Mouse (Mus musculus) midbrain, embryonic 15.5 days (tissue): ENCODE data around the gene Patj. TPM values are rescaled to one million over a fixed set of nuclear protein-coding genes. Genes with fewer than 3 reads are reported as not detected.
"Not testable (repeated sequence)": the region's sequence is repeated elsewhere in the genome, so short reads cannot be mapped to it uniquely, and the experiment has no call there.

Source experiments
- ATAC-seq: fragments of 200-750 bp; cut with Nextera tagmentation; replicated peaks from 2 replicates; pipeline ENCODE4 v1.8.0; 2017; ENCODE audit warnings: moderate TSS enrichment
- H3K27ac ChIP-seq: fragments of 300-500 bp; sonication (generic); 2 replicates; pipeline ENCODE4 v1.5.1; 2015; ENCODE audit warnings: mild to moderate bottlenecking, inconsistent platforms
- H3K27me3 ChIP-seq: fragments of 300-500 bp; sonication (generic); replicated peaks from 2 replicates; pipeline ENCODE4 v1.6.1; 2015; ENCODE audit warnings: inconsistent platforms
- H3K36me3 ChIP-seq: fragments of 300-500 bp; sonication (generic); replicated peaks from 2 replicates; pipeline ENCODE4 v1.6.1; 2015; ENCODE audit warnings: inconsistent platforms
- H3K4me1 ChIP-seq: fragments of 300-500 bp; sonication (generic); 2 replicates; pipeline ENCODE4 v1.6.1; 2015; ENCODE audit warnings: inconsistent platforms
- H3K4me2 ChIP-seq: fragments of 300-500 bp; sonication (generic); 2 replicates; pipeline ENCODE4 v1.6.1; 2015; ENCODE audit warnings: inconsistent platforms, mild to moderate bottlenecking, moderate library complexity
- H3K4me3 ChIP-seq: fragments of 300-500 bp; sonication (generic); 2 replicates; pipeline ENCODE4 v1.5.1; 2015; ENCODE audit warnings: mild to moderate bottlenecking, inconsistent platforms
- H3K9ac ChIP-seq: fragments of 300-500 bp; sonication (generic); 2 replicates; pipeline ENCODE4 v1.6.1; 2015; ENCODE audit warnings: mild to moderate bottlenecking, inconsistent platforms
- H3K9me3 ChIP-seq: fragments of 300-500 bp; sonication (generic); 2 replicates; pipeline ENCODE4 v1.6.1; 2016; ENCODE audit warnings: inconsistent platforms
- WGBS: fragments of 180-500 bp; shearing (Covaris S2); methylation state at CpG from one replicate; pipeline ENCODE4 v1.1.7; 2015; ENCODE audit warnings: mixed read lengths; 5-methylcytosine and 5-hydroxymethylcytosine counted together
- polyA plus RNA-seq: library from polyadenylated mRNA; unstranded; fragments of >200 nt; fragmentation: Nextera tagmentation; extraction: Ambion mirVana; gene quantifications from 2 replicates; pipeline ENCODE4 v1.2.1, GENCODE M21; 2015

Patj gene
- polyA plus RNA-seq, 1 experiment from 2014 or later, result 9.5 TPM

DNA sequence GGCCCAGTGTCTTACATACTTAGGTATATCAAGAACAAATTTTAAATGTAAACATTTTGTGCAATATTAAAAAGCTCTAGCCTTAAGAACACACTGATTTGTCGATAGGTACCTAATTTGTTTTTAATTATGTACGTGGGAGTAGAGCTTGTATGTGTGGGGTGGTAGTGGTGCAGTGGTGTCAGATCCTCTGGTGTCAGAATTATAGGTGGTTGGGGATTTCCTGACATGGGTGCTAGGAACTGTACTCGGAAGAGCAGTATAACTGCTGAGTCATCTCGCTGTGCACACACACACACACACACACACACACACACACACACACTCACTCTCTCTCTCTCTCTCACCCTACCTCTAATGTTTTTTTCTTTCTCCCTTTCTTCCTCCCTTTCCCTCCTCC is 12.9 kb downstream of the Patj start:
- no peaks in the 10 kb centered on the region for H3K4me1 ChIP-seq
- no peak overlapping the region for H3K27ac ChIP-seq
- H3K9ac ChIP-seq, result no peak overlapping the region
- WGBS, result 97% methylated on average over 4 of the region's 4 CpGs
- no peak overlapping the region for H3K4me2 ChIP-seq
- H3K27me3 ChIP-seq, result no peaks in the 10 kb centered on the region
- H3K9me3 ChIP-seq, result no peaks in the 10 kb centered on the region
- H3K36me3 ChIP-seq, result no peaks in the 10 kb centered on the region
- no peak for ATAC-seq
- no peak overlapping the region for H3K4me3 ChIP-seq

DNA sequence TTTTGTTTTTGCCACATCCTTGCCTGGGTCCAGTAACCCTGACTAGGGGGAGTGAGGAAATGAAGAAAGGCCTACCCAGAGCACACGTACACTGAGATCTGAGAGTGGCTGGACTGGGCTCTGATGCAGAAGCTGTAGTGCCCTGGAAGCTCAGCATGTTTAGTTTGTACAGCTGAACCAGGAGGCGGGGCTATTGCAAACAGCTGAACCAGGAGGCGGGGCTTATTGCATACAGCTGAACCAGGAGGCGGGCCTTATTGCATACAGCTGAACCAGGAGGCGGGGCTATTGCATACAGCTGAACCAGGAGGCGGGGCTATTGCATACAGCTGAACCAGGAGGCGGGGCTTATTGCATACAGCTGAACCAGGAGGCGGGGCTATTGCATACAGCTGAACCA is 19.6 kb downstream of the Patj start:
- H3K27me3 ChIP-seq, ATAC-seq: not testable (repeated sequence)
- WGBS, result 99% methylated on average over 8 of the region's 8 CpGs

DNA sequence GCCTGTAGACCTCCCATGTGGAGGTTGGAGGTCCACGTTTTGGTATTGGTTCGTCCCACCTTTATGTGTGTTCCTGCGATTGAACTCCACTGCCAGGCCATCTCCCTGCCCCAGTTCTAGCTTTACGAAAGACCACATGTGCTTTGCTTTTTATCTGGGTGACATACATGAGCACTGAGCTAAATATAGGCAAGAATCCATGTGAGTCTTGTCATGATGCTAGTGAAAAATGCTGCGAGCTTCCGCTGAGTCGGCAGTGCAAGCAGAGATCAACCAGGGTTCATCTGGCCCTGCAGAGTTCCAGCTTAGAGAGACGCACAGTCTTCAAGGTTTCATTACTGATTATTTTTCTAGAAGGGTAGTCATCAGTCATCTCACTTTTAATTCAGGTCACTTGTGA is 32.8 kb downstream of the Patj start:
- Histone ChIP-seq H3K4me3 (no peak overlapping the region), H3K9ac (no peak overlapping the region), H3K4me1 (no peaks in the 10 kb centered on the region), H3K36me3 (no peaks in the 10 kb centered on the region; the same call in 1 of the 2 replicates), H3K9me3 (no peaks in the 10 kb centered on the region), H3K27ac (no peak overlapping the region), H3K4me2 (no peak overlapping the region), H3K27me3 (no peaks in the 10 kb centered on the region)
- 87% methylated on average over 8 of the region's 8 CpGs for WGBS
- no peak for ATAC-seq

More for the DNA sequence above, 19.6 kb downstream of the Patj start:
- not testable (repeated sequence) for H3K36me3 ChIP-seq, H3K4me1 ChIP-seq, H3K4me2 ChIP-seq, H3K9ac ChIP-seq, H3K27ac ChIP-seq, H3K9me3 ChIP-seq, H3K4me3 ChIP-seq

DNA sequence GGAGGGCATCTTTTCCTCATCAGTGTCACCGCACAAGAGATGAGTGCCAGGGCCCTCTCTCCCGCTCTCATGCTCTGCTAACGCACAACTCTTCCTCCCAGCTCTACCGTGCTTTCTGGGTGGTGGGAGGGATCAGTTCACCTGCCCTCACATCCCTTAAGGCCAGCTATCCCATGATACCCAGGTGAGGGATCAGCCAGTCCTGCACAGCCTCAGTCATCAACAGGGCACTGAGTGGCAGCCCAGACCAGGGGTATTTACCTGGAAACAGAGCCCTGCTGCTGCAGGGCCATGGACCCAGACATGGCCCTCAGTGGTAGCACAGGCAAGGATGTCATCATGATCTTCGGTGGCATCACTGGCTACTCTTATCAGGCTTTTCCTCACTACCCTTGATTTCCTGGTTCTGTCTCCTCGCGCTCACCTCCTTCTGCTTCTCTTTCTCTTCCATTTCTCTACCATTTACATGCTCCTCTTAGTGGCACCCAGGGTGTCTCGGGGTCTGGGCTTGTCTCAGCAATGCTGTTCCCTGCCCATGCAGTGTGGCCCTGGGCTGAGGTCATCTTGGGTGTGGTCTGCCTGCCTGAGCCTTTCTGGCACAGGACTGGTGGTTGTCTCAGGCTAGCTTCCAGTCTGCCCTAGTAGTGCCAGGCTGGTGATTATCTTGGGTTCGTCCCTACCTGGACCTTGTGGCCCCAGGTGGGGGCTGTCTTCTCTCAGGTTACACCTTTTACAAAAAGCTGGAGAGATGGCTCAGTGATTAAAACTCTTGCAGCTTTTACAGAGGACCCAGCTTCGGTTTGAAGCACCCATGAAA is 40.3 kb downstream of the Patj start:
- Histone ChIP-seq H3K4me3 (no peak overlapping the region), H3K27ac (no peak overlapping the region), H3K9me3 (no peaks in the 10 kb centered on the region), H3K36me3 (no peaks in the 10 kb centered on the region), H3K9ac (no peak overlapping the region), H3K4me1 (no peaks in the 10 kb centered on the region), H3K27me3 (no peaks in the 10 kb centered on the region), H3K4me2 (no peak overlapping the region)
- 91% methylated on average over 10 of the region's 10 CpGs for WGBS
- ATAC-seq, result no peak

DNA sequence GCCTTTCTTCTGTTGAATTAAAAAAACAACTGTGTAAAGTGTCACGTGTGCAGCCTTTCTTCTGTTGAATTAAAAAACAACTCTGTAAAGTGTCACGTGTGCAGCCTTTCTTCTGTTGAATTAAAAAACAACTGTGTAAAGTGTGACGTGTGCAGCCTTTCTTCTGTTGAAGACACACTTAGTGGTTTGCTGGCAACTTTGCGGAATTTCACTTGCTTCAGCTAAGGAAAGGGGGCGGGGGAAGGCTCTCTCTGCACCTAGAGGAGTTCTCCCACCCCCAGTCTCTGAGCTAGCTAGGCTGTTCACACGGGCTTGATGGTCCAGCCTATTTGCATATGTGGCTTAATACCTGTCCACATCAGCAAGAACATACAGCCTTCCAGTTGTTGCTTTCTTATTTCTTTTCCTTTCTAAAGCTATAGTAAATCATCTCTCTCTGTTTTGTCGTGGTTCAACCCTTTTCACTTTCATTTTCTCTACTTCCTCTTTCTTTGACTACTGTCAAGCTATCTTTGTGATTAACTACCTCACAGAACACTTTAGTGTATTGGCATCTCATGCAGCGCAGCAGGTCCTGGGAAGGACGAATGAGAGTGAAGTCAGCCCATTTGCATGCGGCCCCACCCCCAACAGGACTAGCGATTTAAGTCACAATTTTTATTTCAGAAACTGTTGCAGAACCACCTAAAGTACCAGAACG is 41.2 kb downstream of the Patj start:
- no peak overlapping the region for H3K4me3 ChIP-seq
- no peak overlapping the region for H3K4me2 ChIP-seq
- no peaks in the 10 kb centered on the region for H3K4me1 ChIP-seq
- no peaks in the 10 kb centered on the region for H3K27me3 ChIP-seq
- no peak for ATAC-seq
- H3K9ac ChIP-seq, result no peak overlapping the region
- H3K9me3 ChIP-seq, result no peaks in the 10 kb centered on the region
- H3K27ac ChIP-seq, result no peak overlapping the region
- H3K36me3 ChIP-seq, result no peaks in the 10 kb centered on the region
- 74% methylated on average over 12 of the region's 12 CpGs for WGBS

DNA sequence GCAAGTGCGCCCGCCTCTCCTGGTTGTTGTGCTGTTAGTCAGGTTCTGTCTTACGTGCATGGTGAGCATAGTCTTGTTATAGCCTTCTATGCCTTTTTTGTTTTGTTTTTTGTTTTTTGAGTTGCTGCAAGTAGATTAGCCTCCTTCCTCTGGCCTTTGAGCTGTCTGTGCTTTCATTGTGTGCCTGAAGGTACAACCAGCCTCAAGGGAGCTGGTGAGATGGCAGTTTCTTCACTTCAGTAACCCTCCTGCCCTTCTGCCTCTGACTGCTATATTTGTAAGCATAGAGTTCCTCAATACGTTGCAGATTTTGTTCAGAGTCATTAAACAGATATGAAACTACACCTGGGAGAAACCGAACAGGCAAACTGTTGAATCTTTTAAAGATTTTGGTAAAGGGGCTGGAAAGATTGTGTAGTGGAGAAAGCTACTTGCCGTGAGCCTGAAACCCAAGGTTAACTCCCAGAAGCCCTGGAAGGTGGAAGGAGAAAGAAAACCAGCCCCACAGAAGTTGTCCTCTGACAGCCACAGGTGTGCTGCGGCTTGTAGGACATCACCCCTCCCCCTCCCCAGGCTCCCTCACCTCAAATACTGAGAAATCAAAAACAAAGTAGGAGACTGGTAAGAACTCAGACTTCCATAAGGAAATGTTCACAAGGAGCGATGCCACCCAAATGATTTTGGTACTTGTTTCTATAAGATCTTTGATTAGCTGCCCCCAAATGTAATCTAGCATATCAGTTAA is 43.8 kb downstream of the Patj start:
- 83% methylated on average over 8 of the region's 8 CpGs for WGBS
- no peaks in the 10 kb centered on the region for H3K4me1 ChIP-seq
- H3K27ac ChIP-seq, result no peak overlapping the region
- H3K36me3 ChIP-seq, result no peaks in the 10 kb centered on the region
- no peaks in the 10 kb centered on the region for H3K9me3 ChIP-seq
- no peak for ATAC-seq
- no peak overlapping the region for H3K4me3 ChIP-seq
- no peak overlapping the region for H3K4me2 ChIP-seq
- H3K9ac ChIP-seq, result no peak overlapping the region
- H3K27me3 ChIP-seq, result no peaks in the 10 kb centered on the region

DNA sequence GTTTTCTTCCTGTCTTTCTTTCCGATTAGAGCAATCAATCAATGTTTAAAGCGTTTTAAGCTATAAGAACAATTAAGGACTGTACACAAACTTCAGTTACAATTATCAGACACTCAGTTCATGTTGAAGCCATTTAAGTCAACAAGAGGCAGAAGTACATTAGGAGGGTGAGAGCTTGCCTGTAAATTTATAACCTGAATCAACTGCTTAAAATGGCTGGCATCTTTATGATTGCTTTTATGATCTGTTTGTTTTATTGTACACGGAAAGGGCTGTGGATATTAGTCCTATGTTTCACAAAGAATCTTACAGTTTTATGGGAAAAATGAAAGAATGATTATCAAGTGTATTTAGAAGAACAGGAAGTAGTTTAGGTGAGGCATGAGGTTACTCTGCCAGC is 45.7 kb downstream of the Patj start:
- H3K9ac ChIP-seq, result no peak overlapping the region
- ATAC-seq, result no peak
- no peaks in the 10 kb centered on the region for H3K4me1 ChIP-seq
- no peaks in the 10 kb centered on the region for H3K36me3 ChIP-seq
- H3K9me3 ChIP-seq, result no peaks in the 10 kb centered on the region
- H3K4me2 ChIP-seq, result no peak overlapping the region
- WGBS, result 89% methylated on average over 3 of the region's 3 CpGs
- no peak overlapping the region for H3K4me3 ChIP-seq
- no peak overlapping the region for H3K27ac ChIP-seq
- no peaks in the 10 kb centered on the region for H3K27me3 ChIP-seq

DNA sequence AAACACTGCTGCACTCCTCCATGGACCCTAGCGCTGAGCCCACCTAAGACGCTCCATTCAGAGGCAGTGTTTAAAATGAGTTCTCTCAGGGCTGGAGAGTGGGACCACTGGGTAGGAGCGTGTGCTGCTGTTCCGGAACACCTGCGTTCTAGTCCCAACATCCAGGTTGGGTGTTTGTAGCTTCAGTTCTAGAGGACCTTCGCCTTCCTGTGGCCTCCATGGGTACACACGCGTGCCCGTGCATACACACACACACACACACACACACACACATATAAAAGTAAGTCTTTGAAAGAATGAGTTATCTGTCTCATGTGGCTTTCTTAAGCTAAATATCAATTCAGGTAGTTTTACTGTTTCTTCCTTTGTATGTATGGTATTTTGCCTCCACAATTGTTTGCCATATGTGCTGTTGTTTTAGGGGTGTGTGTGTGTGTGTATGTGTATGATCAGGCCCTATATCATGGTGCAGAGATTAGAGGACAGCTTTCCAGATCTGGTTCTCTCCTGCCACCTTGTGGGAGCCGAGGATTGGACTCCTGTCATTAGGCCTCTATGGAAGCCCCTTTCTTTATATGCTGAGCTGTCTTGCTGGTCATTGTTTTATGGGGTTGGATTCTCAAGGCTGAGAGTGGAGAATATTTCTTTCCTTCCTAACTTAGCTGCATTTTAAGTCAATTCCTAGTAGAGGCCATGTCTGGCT is 49.0 kb downstream of the Patj start:
- Histone ChIP-seq H3K9me3 (no peaks in the 10 kb centered on the region), H3K27ac (no peak overlapping the region), H3K36me3 (no peaks in the 10 kb centered on the region), H3K4me2 (no peak overlapping the region), H3K4me1 (no peaks in the 10 kb centered on the region), H3K27me3 (no peaks in the 10 kb centered on the region), H3K9ac (no peak overlapping the region), H3K4me3 (no peak overlapping the region)
- ATAC-seq, result peak; percentile 96
- 86% methylated on average over 10 of the region's 10 CpGs for WGBS

DNA sequence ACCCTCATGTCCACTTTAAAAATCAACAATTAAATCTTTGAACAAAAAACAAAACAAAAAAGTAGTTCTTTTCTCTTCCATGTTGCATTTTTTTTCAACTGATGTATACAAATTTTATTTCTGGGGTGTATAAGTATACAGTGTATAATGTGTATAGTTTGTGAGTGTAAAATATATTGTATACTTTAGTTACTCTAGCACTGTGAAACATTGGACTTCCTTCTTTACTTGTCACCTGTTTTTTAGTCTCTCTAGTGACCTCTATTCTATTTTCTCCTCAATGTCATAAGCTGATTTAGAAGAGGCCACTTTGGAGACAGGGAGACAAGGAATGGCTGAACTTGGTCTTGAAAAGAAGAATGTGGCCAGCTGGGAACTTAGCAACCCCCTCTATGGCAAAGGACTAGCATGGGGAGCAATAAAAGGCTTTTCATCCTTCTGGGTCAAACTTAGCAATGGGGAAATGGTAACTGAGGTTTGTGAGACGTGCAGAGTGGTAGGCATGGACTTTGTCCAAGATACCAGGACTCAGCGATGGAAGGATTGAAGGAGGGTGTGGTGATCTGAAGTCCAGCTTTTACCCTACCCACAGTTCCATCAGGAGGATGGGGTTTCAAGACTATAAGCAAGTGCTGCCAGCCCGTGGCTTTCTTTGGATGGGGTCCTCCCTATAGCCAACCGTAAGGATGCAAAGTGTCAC is 54.1 kb downstream of the Patj start:
- ATAC-seq, result no peak
- H3K36me3 ChIP-seq, result no peaks in the 10 kb centered on the region
- H3K9me3 ChIP-seq, result no peaks in the 10 kb centered on the region
- no peaks in the 10 kb centered on the region for H3K27me3 ChIP-seq
- H3K4me3 ChIP-seq, result no peak overlapping the region
- H3K4me2 ChIP-seq, result no peak overlapping the region
- no peak overlapping the region for H3K9ac ChIP-seq
- H3K4me1 ChIP-seq, result no peaks in the 10 kb centered on the region
- 84% methylated on average over 4 of the region's 4 CpGs for WGBS
- H3K27ac ChIP-seq, result no peak overlapping the region

DNA sequence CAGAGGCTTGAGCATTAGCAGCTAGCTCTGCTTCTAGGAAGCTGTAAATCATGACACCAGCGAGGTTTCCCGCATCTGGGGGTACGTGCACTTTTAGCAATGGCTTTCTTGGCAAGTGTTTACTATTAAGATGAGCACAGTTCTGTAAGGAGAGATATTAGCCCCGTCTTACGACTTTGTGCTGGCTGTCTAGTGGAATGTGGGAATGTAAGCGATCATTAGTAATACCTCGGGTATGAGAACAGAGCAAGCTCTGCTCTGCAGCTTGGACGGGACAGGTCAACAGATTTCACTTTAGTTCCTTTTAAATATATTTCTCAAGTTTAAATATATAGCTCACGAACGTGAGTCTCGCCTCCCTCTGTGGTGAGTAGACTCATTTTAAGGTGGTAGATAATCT is 54.7 kb downstream of the Patj start:
- WGBS, result 93% methylated on average over 11 of the region's 11 CpGs
- no peak overlapping the region for H3K9ac ChIP-seq
- no peak overlapping the region for H3K27ac ChIP-seq
- H3K4me3 ChIP-seq, result no peak overlapping the region
- no peak overlapping the region for H3K4me2 ChIP-seq
- ATAC-seq, result no peak
- no peaks in the 10 kb centered on the region for H3K27me3 ChIP-seq
- H3K36me3 ChIP-seq, result no peaks in the 10 kb centered on the region
- no peaks in the 10 kb centered on the region for H3K9me3 ChIP-seq
- H3K4me1 ChIP-seq, result no peaks in the 10 kb centered on the region

DNA sequence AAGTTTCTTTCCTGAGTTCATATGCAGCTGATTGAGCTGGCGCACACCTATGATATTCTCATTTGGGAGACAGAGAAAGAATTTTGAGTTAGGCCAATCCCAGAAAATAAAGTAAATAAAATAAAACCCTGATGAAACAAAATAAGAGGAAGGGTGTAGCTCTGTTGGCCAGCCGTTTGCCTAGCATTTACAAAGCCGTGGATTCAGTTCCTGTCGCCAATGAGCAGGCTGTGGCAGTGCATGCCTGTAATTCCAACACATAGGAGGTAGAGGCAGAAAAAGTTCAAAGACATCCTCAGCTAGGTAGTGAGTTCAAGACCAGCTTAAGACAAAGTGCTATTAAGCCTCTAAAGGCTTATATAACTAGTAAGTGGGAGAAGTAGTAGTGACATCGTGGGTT is 55.2 kb downstream of the Patj start:
- Histone ChIP-seq H3K4me3 (no peak overlapping the region), H3K4me1 (no peaks in the 10 kb centered on the region), H3K4me2 (no peak overlapping the region), H3K36me3 (no peaks in the 10 kb centered on the region), H3K9ac (no peak overlapping the region), H3K9me3 (no peaks in the 10 kb centered on the region), H3K27me3 (no peaks in the 10 kb centered on the region), H3K27ac (no peak overlapping the region)
- WGBS, result 91% methylated on average over 5 of the region's 5 CpGs
- no peak for ATAC-seq
